Mouse (Mus musculus) kidney, adult 9 months (tissue): ENCODE data around the gene Hist1h1d.

Source experiments
- DNase-seq: peaks from one replicate; pipeline ENCODE4 v3.0.0; 2022

Gene Hist1h1d

GRCm38 (mm10) chr13:23593051-23593770, 40.1 kb downstream of the Hist1h1d start:
- DNase-seq: peak; percentile 37

GRCm38 (mm10) chr13:23595185-23595584, 42.1 kb downstream of the Hist1h1d start:
- no peak for DNase-seq

GRCm38 (mm10) chr13:23595622-23596372, 42.7 kb downstream of the Hist1h1d start:
- DNase-seq: no peak

GRCm38 (mm10) chr13:23597957-23598356, 44.9 kb downstream of the Hist1h1d start:
- DNase-seq: peak; percentile 74

GRCm38 (mm10) chr13:23603182-23603699, 50.2 kb downstream of the Hist1h1d start:
- no peak for DNase-seq

GRCm38 (mm10) chr13:23604452-23604851, 51.4 kb downstream of the Hist1h1d start:
- DNase-seq: no peak

GRCm38 (mm10) chr13:23605052-23605451, 52.0 kb downstream of the Hist1h1d start:
- no peak for DNase-seq

- DNase-seq: no peak
Observed at GRCm38 (mm10) chr13:23609209-23609608, 56.1 kb downstream of the Hist1h1d start.

- DNase-seq: no peak
Observed at GRCm38 (mm10) chr13:23609844-23610243, 56.8 kb downstream of the Hist1h1d start.
